Mouse (Mus musculus) liver (tissue): ENCODE results near the gene Unc13b.
"Not testable (repeated sequence)": the region's sequence is repeated elsewhere in the genome, so short reads cannot be mapped to it uniquely, and the experiment has no call there.

Source experiments
- DNase-seq: peaks from one replicate; pipeline ENCODE4 v3.0.0-alpha.2; 2020; ENCODE audit warnings: mixed read lengths

The Unc13b gene

DNA sequence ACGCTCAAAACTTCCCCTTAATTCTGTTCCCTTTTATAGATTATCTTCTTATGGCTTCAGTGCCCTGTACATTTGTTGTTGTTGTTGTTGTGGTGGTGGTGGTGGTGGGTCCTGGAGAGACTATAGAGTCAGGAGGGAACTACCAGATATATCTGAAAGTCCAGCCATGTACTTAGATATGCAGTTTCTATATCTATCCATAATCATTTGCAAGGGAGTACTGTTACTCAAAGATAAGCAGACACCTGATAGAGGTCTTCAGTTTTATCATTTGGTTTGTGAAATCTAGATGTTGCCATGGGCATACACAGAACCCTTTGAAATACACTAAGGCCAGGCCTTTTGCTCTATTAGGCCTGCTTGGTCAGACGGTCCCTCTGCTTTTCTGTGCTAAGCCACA lies 55.8 kb downstream of the Unc13b start:
- no peak for DNase-seq

DNA sequence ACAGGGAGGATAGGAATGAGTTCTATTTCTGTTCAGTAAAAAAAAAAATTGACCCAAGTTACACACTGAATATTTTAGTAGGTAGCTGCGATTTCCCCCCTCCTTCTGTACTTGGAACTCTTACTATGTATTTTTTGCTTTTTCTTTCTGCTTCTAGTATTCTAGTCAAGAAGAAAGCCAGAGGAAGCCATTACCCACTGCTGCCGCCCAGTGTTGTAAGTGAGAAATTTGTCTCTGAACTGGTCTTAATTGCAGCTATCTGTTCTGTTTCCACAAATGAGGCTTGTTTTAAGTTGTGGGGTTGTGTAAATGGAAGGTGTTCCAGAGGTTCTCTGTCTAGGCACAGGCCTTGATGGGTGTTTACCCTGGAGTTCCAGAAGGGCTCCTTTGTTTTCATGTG lies 56.2 kb downstream of the Unc13b start:
- peak; percentile 36 for DNase-seq

DNA sequence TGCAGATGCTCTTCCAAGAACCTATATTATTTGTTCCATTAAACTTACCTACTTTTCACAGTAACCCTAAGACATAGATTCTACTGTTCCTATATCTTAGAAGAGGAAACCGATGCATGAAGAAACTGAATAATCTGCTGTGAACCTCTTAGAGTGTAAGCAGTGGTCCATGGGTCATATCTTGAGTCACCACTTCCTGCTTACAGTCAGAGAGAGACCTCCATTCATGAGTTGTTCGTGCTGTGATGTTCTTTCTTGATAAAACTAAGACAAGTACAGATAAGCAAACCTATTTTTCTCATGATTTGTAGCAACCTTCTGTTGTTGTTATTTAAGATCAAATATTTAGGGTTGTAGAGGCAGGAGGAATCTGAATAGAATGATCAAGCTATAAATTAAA lies 57.5 kb downstream of the Unc13b start:
- DNase-seq = no peak

DNA sequence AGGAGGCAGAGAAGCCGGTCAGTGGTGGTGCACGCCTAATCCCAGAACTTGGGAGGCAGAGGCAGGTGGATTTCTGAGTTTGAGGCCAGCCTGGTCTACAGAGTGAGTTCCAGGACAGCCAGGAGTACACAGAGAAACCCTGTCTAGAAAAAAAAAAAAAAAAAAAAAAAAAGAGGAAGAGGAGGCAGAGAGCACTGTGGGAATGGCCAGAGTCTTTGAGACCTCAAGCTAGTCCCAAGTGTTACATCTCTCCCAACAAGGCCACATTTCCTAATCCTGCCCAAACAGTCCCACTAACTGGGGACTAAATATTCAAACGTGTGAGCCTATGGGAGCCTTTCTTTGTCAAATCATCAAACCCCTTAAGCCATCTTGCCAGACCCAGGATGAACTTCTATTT lies 71.0 kb downstream of the Unc13b start:
- DNase-seq = no peak

DNA sequence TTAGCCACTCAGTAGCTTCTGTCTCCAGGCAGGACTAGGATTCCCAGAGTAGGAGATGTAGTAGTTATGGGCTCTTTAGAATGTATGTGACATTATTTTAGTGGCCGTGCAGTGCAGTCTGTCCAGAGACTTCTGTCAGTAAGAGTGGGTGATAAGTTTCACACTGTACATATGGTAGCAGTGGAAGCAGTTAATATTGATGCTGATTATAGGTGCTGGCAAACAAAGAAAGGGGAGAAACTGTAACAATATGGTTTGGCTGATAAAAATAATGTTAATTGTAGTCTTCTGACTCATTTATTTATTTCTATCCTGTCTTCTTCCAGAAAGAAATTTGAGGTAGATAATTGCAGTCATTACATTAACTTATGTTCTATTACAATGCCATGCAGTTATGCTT lies 83.9 kb downstream of the Unc13b start:
- no peak for DNase-seq

DNA sequence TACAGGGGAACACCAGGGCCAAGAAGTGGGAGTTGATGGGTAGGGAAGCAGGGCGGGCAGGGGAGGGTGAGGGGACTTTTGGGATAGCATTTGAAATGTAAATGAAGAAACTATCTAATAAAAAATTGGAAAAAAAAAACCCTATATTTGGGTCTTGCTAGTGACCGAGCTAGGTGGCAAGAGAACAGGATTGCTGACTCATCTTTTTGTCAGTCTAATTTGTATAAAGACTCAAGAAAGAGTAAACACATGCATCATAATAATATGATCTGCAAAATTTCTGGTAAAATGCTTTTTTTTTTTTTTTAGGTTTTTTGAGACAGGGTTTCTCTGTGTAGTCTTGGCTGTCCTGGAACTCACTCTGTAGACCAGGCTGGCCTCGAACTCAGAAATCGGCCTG lies 93.7 kb downstream of the Unc13b start:
- DNase-seq = not testable (repeated sequence)

DNA sequence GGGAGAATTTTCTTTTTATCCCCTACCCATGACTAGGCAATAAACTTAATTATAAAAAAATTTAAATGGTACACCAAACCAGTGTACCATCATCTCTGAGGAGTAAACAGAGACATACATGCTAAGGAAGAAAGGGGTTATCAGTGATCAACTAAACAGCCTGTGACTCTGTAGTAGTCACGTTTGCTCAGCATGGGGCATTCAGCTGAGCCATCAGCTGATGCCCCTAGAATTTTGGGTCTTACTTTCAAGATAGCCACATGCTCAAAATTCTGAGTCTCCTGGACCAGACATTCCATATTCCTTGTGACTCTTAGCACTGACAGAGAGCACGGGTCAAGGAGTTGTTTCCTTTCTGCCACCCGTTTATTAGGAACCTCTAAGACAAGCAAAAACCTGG lies 101.3 kb downstream of the Unc13b start:
- DNase-seq = no peak

DNA sequence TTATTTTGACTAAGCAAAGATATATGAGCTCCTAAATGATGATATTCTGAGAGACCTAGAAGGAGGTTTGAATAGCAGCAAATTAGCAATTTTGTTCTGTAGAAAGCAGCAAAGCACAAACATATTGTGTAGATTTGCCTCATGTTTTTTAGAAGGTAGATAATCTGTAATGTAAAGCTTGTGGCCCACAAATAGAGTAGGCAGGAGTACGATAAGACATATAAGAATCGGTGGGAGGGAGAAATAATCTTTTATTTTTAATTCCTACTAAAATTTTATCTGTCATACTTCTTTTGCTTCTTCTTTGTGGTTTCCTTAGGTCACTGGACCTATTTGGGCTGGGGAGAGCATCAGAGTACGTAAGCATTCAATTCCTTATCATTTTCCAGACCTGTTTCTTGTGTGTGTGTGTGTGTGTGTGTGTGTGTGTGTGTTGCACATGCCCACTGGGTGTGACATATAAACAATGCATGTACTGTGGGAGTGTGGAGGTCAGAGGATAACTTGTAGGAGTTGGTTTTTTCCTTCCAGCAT lies 102.4 kb downstream of the Unc13b start:
- no peak for DNase-seq

DNA sequence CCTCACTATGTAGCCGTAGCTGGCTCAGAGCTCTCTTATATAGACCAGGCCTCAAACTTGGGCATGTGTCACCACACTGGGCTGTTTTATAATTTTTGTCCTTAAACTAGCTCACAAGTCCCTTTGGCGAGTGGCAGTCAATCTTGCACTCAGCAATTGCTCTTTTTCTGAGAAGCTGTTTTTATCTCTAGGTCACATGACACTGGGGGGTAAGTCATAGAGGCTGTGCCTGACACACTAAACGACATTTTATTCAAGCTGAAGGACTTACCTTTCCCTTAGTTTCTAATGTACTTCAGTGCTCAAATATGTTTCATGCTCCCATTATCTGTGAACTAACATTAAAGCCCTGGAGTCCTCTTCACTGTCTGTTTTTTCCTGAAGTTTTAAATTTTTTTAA lies 104.5 kb downstream of the Unc13b start:
- no peak for DNase-seq

DNA sequence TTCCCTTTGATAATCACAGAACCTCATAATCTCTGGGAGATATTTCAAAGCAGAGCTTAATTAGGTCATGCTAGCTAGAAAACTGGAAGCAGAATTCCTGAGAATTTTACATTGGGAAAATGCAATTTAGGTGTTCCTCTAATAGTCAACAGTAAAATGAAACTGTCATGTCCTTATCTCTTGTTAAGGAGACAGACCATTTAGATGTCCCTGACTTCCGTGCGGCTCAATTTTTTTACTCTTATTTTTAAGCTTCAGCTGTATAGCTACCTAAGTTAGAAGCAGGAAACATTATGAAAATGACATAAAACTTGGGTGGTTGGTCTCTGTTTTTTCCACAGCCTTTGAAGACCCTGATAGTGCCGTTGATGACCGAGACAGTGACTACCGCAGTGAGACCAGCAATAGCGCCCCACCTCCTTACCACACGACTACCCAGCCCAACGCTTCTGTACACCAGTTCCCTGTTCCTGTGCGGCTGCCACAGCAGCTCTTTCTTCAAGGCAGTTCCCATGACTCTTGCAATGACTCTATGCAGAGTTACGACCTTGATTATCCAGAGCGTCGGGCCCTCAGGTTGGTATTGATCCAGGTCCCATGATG lies 106.8 kb downstream of the Unc13b start:
- DNase-seq = no peak

DNA sequence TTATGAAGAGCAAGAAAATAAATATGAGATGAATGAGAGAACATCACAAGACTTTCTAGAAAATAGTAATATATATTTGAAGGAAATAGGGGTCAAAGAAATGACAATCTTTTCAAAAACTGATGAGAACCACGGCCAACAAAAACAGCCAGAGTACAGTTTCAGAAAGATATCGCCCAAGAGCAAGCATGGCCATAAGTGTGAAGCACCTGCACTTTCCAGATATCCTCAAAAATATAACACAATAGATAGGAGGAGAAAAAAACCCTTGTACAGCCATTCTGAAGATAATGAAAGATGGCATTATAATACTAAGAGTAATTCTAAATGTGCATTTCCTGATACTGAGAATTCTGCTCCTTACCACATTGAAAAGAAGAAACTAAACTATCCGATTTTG lies 111.3 kb downstream of the Unc13b start:
- DNase-seq = no peak

DNA sequence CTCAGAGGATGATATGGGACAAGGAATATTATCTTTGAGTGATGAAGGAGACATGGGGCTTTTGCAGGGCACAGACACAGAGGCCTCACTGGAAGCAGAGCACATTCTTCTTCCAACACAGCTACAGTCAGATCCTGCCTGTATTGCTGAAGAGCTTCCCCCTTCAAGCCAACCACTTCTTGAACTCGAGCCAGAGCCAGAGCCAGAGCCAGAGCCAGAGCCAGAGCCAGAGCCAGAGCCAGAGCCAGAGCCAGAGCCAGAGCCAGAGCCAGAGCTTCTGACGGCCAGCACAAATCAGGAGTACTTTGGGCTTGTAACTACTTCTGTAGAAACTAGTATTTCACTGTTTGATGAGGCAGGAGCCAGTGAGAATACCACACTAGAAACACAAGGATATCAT lies 118.4 kb downstream of the Unc13b start:
- DNase-seq = no peak

DNA sequence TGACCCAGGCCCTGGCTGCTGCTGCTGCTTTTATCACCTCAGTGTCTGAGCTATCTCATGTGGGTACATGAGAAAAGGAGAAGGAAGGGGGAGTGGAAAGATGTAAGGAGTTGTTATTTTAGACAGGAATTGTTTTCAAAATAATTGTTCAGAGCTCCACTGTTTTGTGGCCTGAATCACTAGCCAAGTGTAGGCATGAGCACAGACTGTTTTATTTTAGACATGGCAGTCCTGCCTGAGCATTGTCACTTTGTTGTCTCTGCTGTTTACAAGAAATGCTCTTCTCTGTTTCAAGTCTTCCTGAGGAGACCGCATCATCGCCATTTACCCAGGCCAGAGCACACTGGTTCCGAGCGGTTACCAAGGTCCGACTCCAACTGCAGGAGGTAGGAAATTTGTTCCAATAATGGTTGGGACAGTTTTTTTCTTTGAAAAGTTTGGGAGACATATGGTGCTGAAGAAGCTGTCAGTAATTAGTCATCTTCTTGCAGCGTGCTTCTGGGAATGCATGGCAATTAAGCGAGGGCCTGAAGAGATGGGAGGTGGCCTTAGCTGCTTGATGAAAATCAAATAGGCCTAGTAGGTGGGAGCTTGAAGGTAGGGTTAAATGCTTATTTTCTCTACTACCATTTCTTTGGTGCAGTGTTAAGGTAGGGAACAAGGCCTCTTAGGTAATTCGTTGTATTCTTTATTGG lies 123.9 kb downstream of the Unc13b start:
- DNase-seq = no peak

DNA sequence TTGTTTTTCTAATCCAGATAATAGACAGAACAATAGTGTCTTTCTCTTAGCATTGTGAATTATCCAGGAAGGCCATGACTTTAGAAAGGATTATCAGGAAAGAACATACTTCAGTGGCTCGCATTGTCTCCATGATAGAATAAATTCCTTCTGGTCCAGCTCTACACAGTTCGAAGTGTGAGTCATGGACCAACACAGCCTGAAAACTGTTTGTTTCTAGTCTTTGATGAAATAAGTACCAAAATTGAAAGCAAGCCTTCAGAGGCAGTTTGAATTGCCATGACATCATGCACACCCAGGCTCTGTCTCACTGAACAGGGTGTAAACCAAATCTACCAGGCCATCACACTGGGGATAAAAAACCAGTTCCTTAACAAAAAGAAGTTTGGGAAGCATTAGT lies 128.7 kb downstream of the Unc13b start:
- DNase-seq = no peak

DNA sequence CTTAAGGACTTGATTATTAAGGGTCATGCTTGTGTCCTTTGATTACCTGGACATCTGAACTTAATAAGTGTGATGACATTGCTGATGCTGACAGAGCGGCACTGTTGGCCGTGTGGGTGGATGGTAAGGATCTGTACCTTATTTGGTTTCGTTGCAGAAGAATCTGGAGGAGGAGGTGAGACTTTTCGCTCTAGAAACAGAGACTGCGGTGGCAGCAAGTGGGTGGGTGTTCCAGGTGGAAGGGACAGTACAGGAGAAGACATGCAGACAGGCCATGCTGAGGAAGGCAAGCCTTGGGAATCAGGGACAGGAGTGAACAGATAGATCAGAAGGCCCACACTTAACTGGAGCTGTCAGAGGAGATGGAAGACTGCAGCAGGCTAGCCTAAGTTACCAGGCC lies 130.6 kb downstream of the Unc13b start:
- no peak for DNase-seq

DNA sequence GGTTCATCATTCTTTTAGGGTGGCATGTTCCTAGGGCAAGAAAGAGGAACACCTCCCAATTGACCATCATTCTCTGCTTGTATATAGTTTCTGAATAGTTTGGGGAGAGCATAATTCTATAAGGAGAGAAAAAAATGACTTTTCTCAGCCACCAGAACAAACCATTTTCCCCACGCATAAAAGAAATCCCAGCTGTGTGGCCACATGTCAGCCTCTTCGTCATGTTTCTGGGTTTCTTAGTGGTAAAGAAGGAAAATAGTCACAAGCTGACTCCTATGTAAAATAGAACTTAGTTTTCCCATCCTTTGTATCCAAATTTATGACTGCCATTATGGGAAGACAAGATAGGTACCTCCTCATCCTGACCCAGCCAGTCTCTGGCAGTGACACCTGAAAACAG lies 146.2 kb downstream of the Unc13b start:
- no peak for DNase-seq

DNA sequence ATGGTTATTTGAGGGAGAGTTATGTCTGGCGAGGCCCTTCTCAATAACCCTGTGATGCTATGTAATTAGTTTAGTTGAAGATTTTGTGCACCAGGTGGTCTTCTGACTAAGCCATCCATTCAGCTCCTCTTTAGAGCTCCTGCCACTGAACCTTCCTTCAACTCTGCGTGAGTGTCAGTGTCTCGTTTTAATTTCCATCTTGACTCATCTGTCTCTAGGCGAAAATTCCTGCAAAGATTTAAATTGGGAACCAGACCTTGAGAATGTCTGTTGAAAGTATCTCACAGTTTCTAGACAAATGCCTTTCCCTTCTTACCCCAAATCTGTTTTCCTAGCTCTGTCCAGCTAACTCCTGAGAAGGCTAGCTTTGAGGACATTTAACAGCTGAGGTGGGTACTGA lies 146.8 kb downstream of the Unc13b start:
- DNase-seq = no peak

DNA sequence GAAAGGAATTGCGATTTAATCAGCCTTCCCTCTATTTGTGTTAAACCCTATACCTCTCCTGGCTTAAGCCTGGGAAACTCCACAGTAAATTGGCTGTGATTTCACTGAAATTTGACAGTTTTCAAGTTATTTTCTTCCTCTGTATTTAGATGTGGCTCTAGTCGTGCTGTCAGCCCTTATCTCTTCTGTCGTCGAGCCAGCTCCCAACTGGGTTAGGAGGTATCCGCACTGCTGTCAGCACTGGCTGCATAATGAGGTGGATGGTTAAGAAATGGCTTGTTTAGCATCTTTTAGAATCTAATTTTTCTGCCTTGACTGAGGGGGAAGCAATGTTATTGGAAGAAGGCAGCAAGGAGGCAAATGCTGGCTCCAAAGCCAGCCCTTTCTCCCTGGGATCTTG lies 148.2 kb downstream of the Unc13b start:
- no peak for DNase-seq

DNA sequence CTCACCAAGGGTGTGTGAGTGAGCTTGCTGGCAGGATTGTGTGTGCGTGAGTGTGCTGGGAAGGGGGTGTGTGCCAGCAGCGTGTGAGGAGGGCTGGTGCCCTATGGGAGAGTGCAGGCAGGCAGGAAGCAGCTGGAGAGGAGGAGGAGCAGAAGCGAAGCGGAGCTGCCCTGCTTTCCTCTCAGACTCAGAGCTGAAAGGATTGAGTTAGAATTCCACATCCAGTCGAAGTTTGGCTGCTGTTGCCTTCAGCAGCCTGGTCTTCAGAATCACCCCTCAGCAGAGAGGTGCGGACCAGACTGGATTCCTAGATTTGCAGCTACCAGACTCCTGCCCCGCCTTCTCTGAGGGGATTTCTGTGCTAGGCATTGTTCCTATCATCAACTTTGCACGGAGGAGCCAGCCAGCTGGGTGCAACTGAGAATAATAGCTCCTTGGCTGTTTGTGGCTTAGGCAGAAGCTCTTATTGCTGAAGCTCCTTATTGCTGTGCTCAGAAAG lies 150.4 kb downstream of the Unc13b start:
- DNase-seq = peak; percentile 3

DNA sequence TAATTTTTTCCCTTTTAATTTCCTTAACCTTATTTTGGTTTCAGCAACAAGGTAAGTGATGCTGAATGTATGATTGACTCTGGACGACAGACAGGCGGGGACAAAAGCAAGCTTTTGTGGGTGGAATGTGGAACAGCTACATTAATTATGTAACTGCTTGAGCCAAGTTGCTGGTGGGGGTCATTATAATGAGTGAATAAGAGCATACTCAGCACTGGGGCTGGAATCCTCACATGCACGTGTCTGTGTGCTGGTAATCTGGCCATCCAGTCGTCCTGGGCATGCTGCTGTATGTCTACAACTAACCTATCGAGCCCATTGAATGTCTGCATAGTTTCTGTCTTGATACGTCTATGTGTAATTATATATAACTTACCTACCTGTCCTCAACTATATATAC lies 150.9 kb downstream of the Unc13b start:
- no peak for DNase-seq

DNA sequence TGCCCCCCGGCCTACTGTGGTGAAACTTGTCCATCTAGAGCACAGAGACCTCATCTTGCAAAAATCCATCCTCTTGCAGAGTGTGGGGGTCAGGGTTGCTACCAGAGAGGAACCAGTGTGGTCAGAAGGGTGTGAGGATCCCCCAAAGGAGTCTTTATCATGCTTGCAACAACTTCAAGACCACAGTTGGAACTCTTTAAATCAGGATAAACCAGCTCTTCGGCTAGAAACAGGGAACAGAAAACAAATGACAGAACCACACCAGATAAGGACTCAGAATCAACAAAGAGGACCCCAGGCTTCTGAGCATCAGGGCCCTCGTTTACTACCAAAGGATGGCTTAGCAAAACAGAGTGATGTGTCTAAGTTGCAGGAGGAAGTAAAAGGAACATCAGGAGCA lies 157.7 kb downstream of the Unc13b start:
- DNase-seq = no peak

DNA sequence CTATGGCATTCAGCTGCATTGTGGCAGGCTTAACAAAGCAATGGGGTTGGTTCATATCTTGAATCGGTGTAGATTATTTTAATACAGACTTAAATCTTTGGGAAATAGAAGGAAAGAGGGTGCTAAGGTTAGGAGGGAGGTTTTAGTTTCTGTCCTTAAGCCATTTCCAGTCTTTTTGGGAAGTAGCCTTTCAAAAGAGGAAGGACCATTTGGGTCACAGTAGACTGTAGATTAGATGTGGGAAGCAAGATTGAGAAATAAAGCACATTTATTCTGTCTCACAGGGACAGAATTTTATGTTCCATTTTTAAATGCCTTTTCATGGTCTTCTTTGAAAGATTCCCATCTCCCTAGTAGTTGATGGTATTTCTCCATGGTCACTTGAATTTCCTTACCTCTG lies 159.2 kb downstream of the Unc13b start:
- no peak for DNase-seq

DNA sequence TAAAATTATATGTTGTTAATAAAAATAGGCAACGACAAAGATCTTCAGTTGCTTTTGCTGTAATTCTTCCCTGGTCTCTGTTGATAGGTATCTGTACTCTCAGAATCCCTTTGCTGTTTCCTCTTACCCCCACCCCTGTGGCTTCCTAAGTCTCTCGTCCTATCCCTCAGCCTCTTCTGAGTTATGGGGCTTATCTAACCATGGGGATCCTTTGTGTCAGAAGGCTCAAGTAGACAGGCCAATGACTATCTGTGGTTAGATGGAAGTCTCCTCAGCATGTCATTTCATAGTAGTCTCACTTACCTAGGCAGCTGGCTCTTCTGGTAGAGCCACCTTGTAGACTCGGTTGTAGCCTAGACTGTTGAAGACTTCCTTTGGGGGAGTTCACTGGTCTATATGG lies 173.1 kb downstream of the Unc13b start:
- no peak for DNase-seq

DNA sequence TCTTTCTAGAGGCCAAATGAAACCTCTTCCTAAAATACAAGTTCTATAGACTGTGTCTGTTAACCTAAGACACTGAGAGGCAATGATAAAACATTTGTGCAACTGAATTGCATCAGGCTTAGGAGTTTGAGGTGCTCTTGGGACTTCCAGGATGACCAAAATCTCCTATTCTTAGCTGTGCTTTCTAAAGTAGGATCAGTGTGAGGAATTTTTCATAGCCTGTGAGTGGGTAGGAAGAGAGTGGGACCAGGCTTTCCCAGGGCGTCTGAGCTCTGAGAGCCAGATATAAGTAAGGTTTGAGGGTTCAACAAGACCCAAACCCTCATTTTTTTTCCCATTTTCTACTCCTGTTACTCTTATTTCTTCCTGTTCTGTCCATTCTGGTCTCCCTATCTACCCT lies 174.2 kb downstream of the Unc13b start:
- DNase-seq = no peak

DNA sequence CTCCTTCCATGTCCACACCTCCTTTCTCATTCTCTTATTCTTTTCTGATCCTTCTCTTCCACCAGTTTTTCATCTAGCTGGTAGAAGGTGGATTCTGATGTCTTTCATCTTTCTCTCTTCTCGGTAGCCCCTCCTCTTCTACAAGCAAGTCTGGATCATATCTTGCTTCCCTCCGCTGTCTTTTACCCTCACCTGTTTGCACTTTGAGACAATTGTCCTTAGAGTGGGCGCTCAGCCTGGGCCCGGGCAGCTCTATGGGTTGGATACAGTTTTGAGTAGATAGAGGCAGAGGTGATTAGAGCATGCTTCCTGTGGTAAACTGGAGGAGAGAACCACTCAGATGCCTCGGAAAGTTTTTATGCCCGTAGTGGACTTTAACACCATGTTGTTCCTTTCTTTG lies 174.7 kb downstream of the Unc13b start:
- DNase-seq = no peak
